In the genomic region with DNA sequence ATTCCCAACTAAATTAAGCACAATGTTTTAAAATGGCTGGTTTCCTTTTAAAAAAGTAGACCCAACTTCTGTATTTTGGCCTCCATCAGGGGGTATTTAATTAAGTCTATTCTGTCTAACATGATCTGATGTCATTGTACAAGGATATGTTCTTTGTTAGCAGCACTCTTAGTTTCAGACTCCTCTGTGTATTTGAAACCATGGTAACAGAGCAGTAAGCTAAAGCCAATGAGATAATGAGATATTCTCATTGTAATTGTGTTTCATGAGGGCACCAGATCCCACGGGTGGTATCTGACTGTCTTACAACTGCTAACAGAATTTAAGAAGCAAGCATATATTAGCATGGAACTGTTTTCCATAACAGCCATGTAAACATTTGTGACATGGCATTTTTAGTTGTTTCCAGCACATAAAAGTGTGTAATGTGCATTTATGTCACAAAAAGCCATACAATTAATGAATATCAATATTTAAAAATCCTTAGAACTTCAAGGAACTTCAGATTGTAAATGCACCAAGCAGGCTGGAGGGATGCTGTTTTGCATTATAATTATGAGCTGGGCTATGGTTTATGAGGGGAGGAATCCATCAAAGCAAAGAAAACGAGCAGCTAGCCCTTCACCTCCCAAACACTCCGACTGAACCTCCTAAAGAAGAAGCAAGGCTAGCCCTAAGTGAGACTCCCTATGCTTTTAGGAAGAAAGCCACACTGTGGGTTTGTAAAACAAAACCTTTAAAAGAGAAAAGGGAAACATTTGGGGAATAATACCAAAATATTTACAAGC, we compare ENCODE assay signal across 11 mouse cellular contexts.
DNase-seq lines count a peak whose midpoint lies in the region; ATAC-seq and TF ChIP-seq lines count a peak whose summit lies in the region.
"Had no signal": no experiment of that assay in that cellular context is flagged by ENCODE, and none has a peak within 500 bp of the region (broad histone marks: within the 10 kb centered on the region; RNA-seq: fewer than 3 reads in every experiment).

No protein-coding gene starts in this region.

- no peak overlapping the region for H3K4me3 ChIP-seq in forebrain, embryonic 12.5 days (replicated peaks)
- no peak overlapping the region for H3K4me3 ChIP-seq in forebrain, postnatal 0 days (ENCODE audit: low read depth, low read length)
- no peak overlapping the region for H3K4me3 ChIP-seq in limb, embryonic 11.5 days (ENCODE audit: low read depth, low read length)
- H3K4me3 ChIP-seq in midbrain, postnatal 0 days (ENCODE audit: low read depth, low read length) = no peak overlapping the region
- no peak overlapping the region for H3K4me3 ChIP-seq in intestine, embryonic 15.5 days (replicated peaks)
- H3K4me3 ChIP-seq: embryonic facial prominence, embryonic 15.5 days; kidney, embryonic 15.5 days had no signal

- peak; percentile 78 for ATAC-seq in forebrain, embryonic 12.5 days (ENCODE audit: low FRiP score)
- peak; percentile 97 for ATAC-seq in forebrain, postnatal 0 days
- ATAC-seq in limb, embryonic 11.5 days (ENCODE audit: insufficient number of reproducible peaks, low FRiP score, low TSS enrichment, low read depth) = peak; percentile 60; the same call in 1 of the 2 replicates
- peak; percentile 88 for ATAC-seq in midbrain, postnatal 0 days (ENCODE audit: low FRiP score)
- ATAC-seq in intestine, embryonic 15.5 days = no peak

- 0 out of 2 replicates have a peak, but pooled peaks cover 6% of the 10 kb centered on the region for H3K9me3 ChIP-seq in forebrain, embryonic 12.5 days
- H3K9me3 ChIP-seq in forebrain, postnatal 0 days (ENCODE audit: low read length) = peaks cover 4% of the 10 kb centered on the region; the same call in 1 of the 2 replicates
- H3K9me3 ChIP-seq in limb, embryonic 11.5 days (ENCODE audit: control insufficient read depth, low read length) = no peaks in the 10 kb centered on the region
- peaks cover 5% of the 10 kb centered on the region; the same call in 1 of the 2 replicates for H3K9me3 ChIP-seq in midbrain, postnatal 0 days (ENCODE audit: low read length)
- H3K9me3 ChIP-seq in intestine, embryonic 15.5 days = no peaks in the 10 kb centered on the region
- H3K9me3 ChIP-seq: embryonic facial prominence, embryonic 15.5 days; kidney, embryonic 15.5 days had no signal

- peaks cover 29% of the 10 kb centered on the region for H3K4me1 ChIP-seq in forebrain, embryonic 12.5 days
- H3K4me1 ChIP-seq in forebrain, postnatal 0 days (ENCODE audit: insufficient read depth) = 0 out of 2 replicates have a peak, but pooled peaks cover 4% of the 10 kb centered on the region
- H3K4me1 ChIP-seq in limb, embryonic 11.5 days (ENCODE audit: control insufficient read depth, insufficient read depth, low read length) = peaks cover 12% of the 10 kb centered on the region; the same call in 1 of the 2 replicates
- H3K4me1 ChIP-seq in midbrain, postnatal 0 days (ENCODE audit: insufficient read depth, low read length) = no peaks in the 10 kb centered on the region
- H3K4me1 ChIP-seq in intestine, embryonic 15.5 days (replicated peaks) = no peaks in the 10 kb centered on the region
- H3K4me1 ChIP-seq: embryonic facial prominence, embryonic 15.5 days; kidney, embryonic 15.5 days had no signal

- peak; percentile 58 for DNase-seq in forebrain, postnatal 0 days
- DNase-seq in limb, embryonic 11.5 days (ENCODE audit: low spot score) = no peak
- DNase-seq in midbrain, postnatal 0 days (ENCODE audit: low spot score) = peak; percentile 74
- no peak for DNase-seq in cerebellum, adult 9-11 months
- DNase-seq in cerebellum, adult 18-20 months = no peak
- DNase-seq in layer of hippocampus, postnatal 10 days (ENCODE audit: low spot score in 2 of 2) = no peak
- DNase-seq: cerebellum, adult 8-10 months had no signal

- no peak overlapping the region for H3K4me2 ChIP-seq in forebrain, embryonic 12.5 days
- no peak overlapping the region for H3K4me2 ChIP-seq in forebrain, postnatal 0 days (ENCODE audit: low read depth)
- H3K4me2 ChIP-seq in limb, embryonic 11.5 days (ENCODE audit: low read depth, severe bottlenecking) = no peak overlapping the region
- H3K4me2 ChIP-seq in midbrain, postnatal 0 days (ENCODE audit: low read depth, low read length, poor library complexity, severe bottlenecking) = no peak overlapping the region
- H3K4me2 ChIP-seq in intestine, embryonic 15.5 days (replicated peaks) = no peak overlapping the region
- H3K4me2 ChIP-seq: embryonic facial prominence, embryonic 15.5 days; kidney, embryonic 15.5 days had no signal

- 0 out of 2 replicates have a peak, but pooled peaks cover 4% of the 10 kb centered on the region for H3K27me3 ChIP-seq in forebrain, embryonic 12.5 days
- H3K27me3 ChIP-seq in forebrain, postnatal 0 days (ENCODE audit: insufficient read depth, low read length) = no peaks in the 10 kb centered on the region
- H3K27me3 ChIP-seq in limb, embryonic 11.5 days (ENCODE audit: control insufficient read depth, insufficient read depth, low read length) = no peaks in the 10 kb centered on the region
- H3K27me3 ChIP-seq in midbrain, postnatal 0 days (ENCODE audit: insufficient read depth, low read length) = no peaks in the 10 kb centered on the region
- no peaks in the 10 kb centered on the region for H3K27me3 ChIP-seq in intestine, embryonic 15.5 days (replicated peaks)
- H3K27me3 ChIP-seq: embryonic facial prominence, embryonic 15.5 days; kidney, embryonic 15.5 days had no signal

- H3K9ac ChIP-seq in forebrain, embryonic 12.5 days = no peak overlapping the region
- H3K9ac ChIP-seq in forebrain, postnatal 0 days = no peak overlapping the region
- H3K9ac ChIP-seq in limb, embryonic 11.5 days (ENCODE audit: low read length) = no peak overlapping the region
- no peak overlapping the region for H3K9ac ChIP-seq in midbrain, postnatal 0 days (replicated peaks; ENCODE audit: low read length, poor library complexity, severe bottlenecking)
- no peak overlapping the region for H3K9ac ChIP-seq in intestine, embryonic 15.5 days
- H3K9ac ChIP-seq: embryonic facial prominence, embryonic 15.5 days; kidney, embryonic 15.5 days had no signal

- no peaks in the 10 kb centered on the region for H3K36me3 ChIP-seq in forebrain, embryonic 12.5 days (replicated peaks)
- H3K36me3 ChIP-seq in forebrain, postnatal 0 days (ENCODE audit: insufficient read depth) = no peaks in the 10 kb centered on the region
- H3K36me3 ChIP-seq in limb, embryonic 11.5 days (ENCODE audit: control insufficient read depth, insufficient read depth, low read length) = no peaks in the 10 kb centered on the region
- no peaks in the 10 kb centered on the region for H3K36me3 ChIP-seq in midbrain, postnatal 0 days (ENCODE audit: insufficient read depth, low read length)
- no peaks in the 10 kb centered on the region for H3K36me3 ChIP-seq in intestine, embryonic 15.5 days
- H3K36me3 ChIP-seq: embryonic facial prominence, embryonic 15.5 days; kidney, embryonic 15.5 days had no signal

- TF ChIP-seq CTCF in forebrain, postnatal 0 days (IDR thresholded peaks at IDR 0.05; ENCODE audit: low read depth) = no peak
- no peak for TF ChIP-seq CTCF in midbrain, postnatal 0 days (IDR thresholded peaks at IDR 0.05)

- WGBS in forebrain, embryonic 12.5 days = 18% methylated on average over 3 of the region's 3 CpGs
- 20% methylated on average over 3 of the region's 3 CpGs for WGBS in forebrain, postnatal 0 days
- WGBS in limb, embryonic 11.5 days = 24% methylated on average over 3 of the region's 3 CpGs
- 14% methylated on average over 3 of the region's 3 CpGs for WGBS in midbrain, postnatal 0 days
- WGBS in intestine, embryonic 15.5 days = 55% methylated on average over 3 of the region's 3 CpGs

- H3K27ac ChIP-seq in forebrain, embryonic 12.5 days = 0 out of 2 replicates have a peak overlapping the region, but pooled peaks have one; percentile 31
- H3K27ac ChIP-seq in forebrain, postnatal 0 days (ENCODE audit: low read depth, low read length) = no peak overlapping the region
- H3K27ac ChIP-seq in limb, embryonic 11.5 days (replicated peaks; ENCODE audit: low read depth, low read length) = no peak overlapping the region
- peak overlapping the region; percentile 39 for H3K27ac ChIP-seq in midbrain, postnatal 0 days (ENCODE audit: low read depth, low read length)
- H3K27ac ChIP-seq in intestine, embryonic 15.5 days = no peak overlapping the region
- H3K27ac ChIP-seq: embryonic facial prominence, embryonic 15.5 days; kidney, embryonic 15.5 days had no signal

Comparison
In these comparisons a context has a peak if more than half of its experiments do, and no peak if none do; other contexts are left out.
1. H3K27ac ChIP-seq: peak in forebrain, embryonic 12.5 days (single experiment) and midbrain, postnatal 0 days (single experiment); none in forebrain, postnatal 0 days (single experiment), limb, embryonic 11.5 days (single experiment) and intestine, embryonic 15.5 days (single experiment).
2. DNase-seq: peak in forebrain, postnatal 0 days (single experiment) and midbrain, postnatal 0 days (single experiment); none in limb, embryonic 11.5 days (single experiment), cerebellum, adult 9-11 months (single experiment), cerebellum, adult 18-20 months (0 of 2) and layer of hippocampus, postnatal 10 days (0 of 2).